Mouse (Mus musculus) right cerebral cortex, postnatal 25 days (tissue): ENCODE results near the gene Rspo1.

ENCODE experiments used
- DNase-seq: peaks from one replicate; pipeline ENCODE4 v3.0.0; 2022

Gene Rspo1

GRCm38 (mm10) chr4:125034341-125034740 is 48.1 kb downstream of the Rspo1 start:
- DNase-seq, result no peak

DNA sequence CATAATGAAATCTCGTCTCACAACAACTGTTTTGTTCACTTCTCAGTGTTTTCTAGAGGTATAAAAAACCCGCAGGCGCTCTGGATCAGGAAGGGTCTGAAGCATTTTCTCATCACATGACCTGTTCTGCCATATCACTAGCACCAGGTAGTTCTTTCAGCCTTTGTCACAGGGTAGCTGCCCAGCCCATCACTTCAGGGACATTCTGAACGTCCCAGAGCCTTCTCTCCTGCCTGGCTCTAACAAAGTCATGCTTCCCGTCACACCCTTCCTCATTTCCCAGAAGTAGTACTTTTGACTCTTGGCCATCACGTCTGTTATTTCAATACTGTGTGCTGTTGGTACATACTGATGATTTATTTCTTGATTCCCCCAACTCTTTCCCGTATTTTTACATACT is 58.2 kb downstream of the Rspo1 start:
- no peak for DNase-seq

GRCm38 (mm10) chr4:125055385-125055784 is 69.2 kb downstream of the Rspo1 start:
- no peak for DNase-seq

DNA sequence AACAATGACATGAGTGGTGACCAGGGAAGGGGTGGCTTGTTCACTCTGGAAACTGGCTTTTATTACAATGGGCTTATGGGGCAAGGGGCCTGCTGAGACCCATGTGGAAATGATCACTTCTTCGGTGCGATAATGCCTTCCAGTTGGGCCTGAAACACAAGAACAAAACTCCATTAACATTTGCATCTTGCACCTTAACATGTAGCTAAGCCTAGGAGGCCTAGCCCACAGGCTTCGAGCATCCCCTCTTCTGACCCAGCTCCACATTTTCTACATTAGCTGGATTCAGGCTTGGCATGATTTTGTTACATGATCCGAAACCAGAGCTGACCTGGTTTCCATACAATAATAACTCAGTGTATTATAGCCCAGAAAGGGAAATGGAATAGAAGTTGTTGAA is 70.2 kb downstream of the Rspo1 start:
- no peak for DNase-seq

GRCm38 (mm10) chr4:125057273-125057672 is 71.0 kb downstream of the Rspo1 start:
- no peak for DNase-seq

GRCm38 (mm10) chr4:125058033-125058432 is 71.8 kb downstream of the Rspo1 start:
- DNase-seq, result no peak
